Comparison of ENCODE assay signal across 8 mouse cellular contexts in the genomic region with DNA sequence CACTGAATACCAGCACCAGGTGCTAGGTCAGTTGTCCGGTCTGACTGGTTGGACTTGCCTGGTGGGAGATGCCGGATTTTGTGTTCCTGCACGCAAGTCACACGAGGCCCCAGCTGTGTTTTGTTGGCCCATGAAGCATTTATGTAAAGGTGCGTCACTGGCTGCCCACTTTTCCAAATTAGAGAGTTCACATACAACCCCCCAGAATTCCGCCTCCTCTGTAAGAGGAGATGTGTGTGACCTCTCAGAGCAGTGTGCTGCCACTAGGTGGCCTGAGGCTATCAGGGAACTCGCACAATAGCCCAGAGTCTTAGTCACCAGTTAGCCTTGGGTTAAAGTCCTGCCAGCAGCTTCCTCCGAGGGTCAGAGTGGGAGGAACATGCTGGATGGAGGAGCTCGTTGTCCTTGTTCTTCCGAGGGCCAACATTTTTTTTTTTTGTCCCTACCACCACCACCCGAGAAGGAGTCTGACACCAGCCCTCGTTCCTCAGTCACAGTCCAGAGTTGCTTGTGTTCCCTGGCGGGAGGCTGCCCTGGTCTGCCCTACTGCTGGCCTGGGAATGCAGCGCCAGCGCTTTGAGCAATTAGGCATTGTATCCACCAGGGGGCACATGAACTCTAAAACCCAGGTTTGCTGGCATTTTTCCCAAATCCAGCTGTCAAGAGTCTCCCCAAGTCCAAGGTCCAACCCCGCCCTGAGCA. TPM values are rescaled to one million over a fixed set of nuclear protein-coding genes. Genes with fewer than 3 reads are reported as not detected.
DNase-seq lines count a peak whose midpoint lies in the region; ATAC-seq lines count a peak whose summit lies in the region.

No protein-coding gene starts in this region.

- peaks cover 51% of the 10 kb centered on the region for H3K27me3 ChIP-seq in hindbrain, embryonic 10.5 days (ENCODE audit: insufficient read depth, poor library complexity, severe bottlenecking)
- no peaks in the 10 kb centered on the region for H3K27me3 ChIP-seq in hindbrain, embryonic 16.5 days (replicated peaks; ENCODE audit: control insufficient read depth, insufficient read depth, low read length)
- 0 out of 2 replicates have a peak, but pooled peaks cover 7% of the 10 kb centered on the region for H3K27me3 ChIP-seq in forebrain, embryonic 13.5 days

- H3K4me2 ChIP-seq in hindbrain, embryonic 16.5 days (ENCODE audit: low read length): no peak overlapping the region
- peak overlapping the region; percentile 19; the same call in 1 of the 2 replicates for H3K4me2 ChIP-seq in forebrain, embryonic 13.5 days

- WGBS in hindbrain, embryonic 10.5 days: 14% methylated on average over 16 of the region's 16 CpGs
- WGBS in hindbrain, embryonic 16.5 days: 15% methylated on average over 16 of the region's 16 CpGs
- WGBS in forebrain, embryonic 13.5 days: 14% methylated on average over 16 of the region's 16 CpGs
- 10% methylated on average over 16 of the region's 16 CpGs for WGBS in large intestine, adult 2 months

- intact Hi-C loops in heart, postnatal 25 days (cut with DNase I): loop anchor here (2.0 kb wide), 2 partner anchors 56 to 164 kb away; a partner anchor contains a TSS

- no peak for ATAC-seq in hindbrain, embryonic 16.5 days
- ATAC-seq in forebrain, embryonic 13.5 days: peak; percentile 69; the same call in 1 of the 2 replicates

- H3K4me3 ChIP-seq in hindbrain, embryonic 10.5 days: peak overlapping the region; percentile 37
- no peak overlapping the region for H3K4me3 ChIP-seq in hindbrain, embryonic 16.5 days (ENCODE audit: low read length)
- peak overlapping the region; percentile 25; the same call in 1 of the 2 replicates for H3K4me3 ChIP-seq in brown adipose tissue, adult 24 weeks (ENCODE audit: insufficient read depth, low read depth, low read length)
- H3K4me3 ChIP-seq in forebrain, embryonic 13.5 days: no peak overlapping the region

- no peaks in the 10 kb centered on the region for H3K36me3 ChIP-seq in hindbrain, embryonic 10.5 days
- no peaks in the 10 kb centered on the region for H3K36me3 ChIP-seq in hindbrain, embryonic 16.5 days (ENCODE audit: control insufficient read depth, insufficient read depth, low read length)
- H3K36me3 ChIP-seq in forebrain, embryonic 13.5 days (ENCODE audit: poor library complexity, severe bottlenecking): no peaks in the 10 kb centered on the region

- H3K4me1 ChIP-seq in hindbrain, embryonic 10.5 days (replicated peaks): peaks cover 45% of the 10 kb centered on the region
- peaks cover 9% of the 10 kb centered on the region for H3K4me1 ChIP-seq in hindbrain, embryonic 16.5 days (ENCODE audit: control insufficient read depth, insufficient read depth, low read depth, low read length)
- peaks cover 28% of the 10 kb centered on the region for H3K4me1 ChIP-seq in brown adipose tissue, adult 24 weeks (ENCODE audit: control insufficient read depth, insufficient read depth, insufficient read length, low read length)
- H3K4me1 ChIP-seq in forebrain, embryonic 13.5 days: peaks cover 12% of the 10 kb centered on the region; the same call in 1 of the 2 replicates

- H3K9ac ChIP-seq in hindbrain, embryonic 16.5 days (ENCODE audit: low read depth, low read length): no peak overlapping the region
- no peak overlapping the region for H3K9ac ChIP-seq in forebrain, embryonic 13.5 days

- DNase-seq in hindbrain, embryonic 10.5 days (ENCODE audit: low spot score): peak; percentile 85
- peak; percentile 70 for DNase-seq in heart, postnatal 25 days (ENCODE audit: low spot score)
- peak; percentile 92 for DNase-seq in large intestine, adult 2 months (ENCODE audit: low read depth, low spot score)
- DNase-seq in lung, postnatal 14 days: peak; percentile 80
- peak; percentile 47 for DNase-seq in right cerebral cortex, postnatal 14 days

- H3K27ac ChIP-seq in hindbrain, embryonic 10.5 days: peak overlapping the region; percentile 57; the same call in 1 of the 2 replicates
- no peak overlapping the region for H3K27ac ChIP-seq in hindbrain, embryonic 16.5 days (ENCODE audit: low read depth, low read length)
- H3K27ac ChIP-seq in brown adipose tissue, adult 24 weeks (replicated peaks; ENCODE audit: low read depth, low read length): peak overlapping the region; percentile 11
- no peak overlapping the region for H3K27ac ChIP-seq in forebrain, embryonic 13.5 days

- no peaks in the 10 kb centered on the region for H3K9me3 ChIP-seq in hindbrain, embryonic 10.5 days
- no peaks in the 10 kb centered on the region for H3K9me3 ChIP-seq in hindbrain, embryonic 16.5 days (ENCODE audit: control insufficient read depth, low read length)
- no peaks in the 10 kb centered on the region for H3K9me3 ChIP-seq in forebrain, embryonic 13.5 days (replicated peaks)

RNA-seq across cellular contexts. Expression of a gene that starts 6.1 kb away (rescaled TPM):
- 9.0 and 14.0 TPM in 2 replicates for polyA plus RNA-seq in hindbrain, embryonic 10.5 days (2016; fragmentation: Nextera tagmentation; extraction: Ambion mirVana)
- 52.2 and 56.9 TPM in 2 replicates for polyA plus RNA-seq in hindbrain, embryonic 16.5 days (2015; fragmentation: Nextera tagmentation; extraction: Ambion mirVana)
- polyA plus RNA-seq in brown adipose tissue, adult 24 weeks (2012; ENCODE audit: insufficient read depth, insufficient read length, missing spikeins): not detected in 2 replicates
- 13.3 and 15.3 TPM in 2 replicates for polyA plus RNA-seq in forebrain, embryonic 13.5 days (2015; fragmentation: Nextera tagmentation; extraction: Ambion mirVana)
- total RNA-seq in heart, postnatal 25 days (2021): not detected
- polyA plus RNA-seq in large intestine, adult 2 months (2012; rRNA removed): 0.63 and 0.90 TPM in 2 replicates

RNA-seq across cellular contexts. Expression of a gene that starts 6.5 kb away (rescaled TPM):
- 0.30 and 0.36 TPM in 2 replicates for polyA plus RNA-seq in hindbrain, embryonic 10.5 days (2016; fragmentation: Nextera tagmentation; extraction: Ambion mirVana)
- polyA plus RNA-seq in hindbrain, embryonic 16.5 days (2015; fragmentation: Nextera tagmentation; extraction: Ambion mirVana): 0.26 and 0.63 TPM in 2 replicates
- 1.9 and 2.2 TPM in 2 replicates for polyA plus RNA-seq in brown adipose tissue, adult 24 weeks (2012; ENCODE audit: insufficient read depth, insufficient read length, missing spikeins)
- 0.14 and 0.37 TPM in 2 replicates for polyA plus RNA-seq in forebrain, embryonic 13.5 days (2015; fragmentation: Nextera tagmentation; extraction: Ambion mirVana)
- total RNA-seq in heart, postnatal 25 days (2021): 1 to 10 TPM; 3.1 to 5.5 TPM
- 55.2 and 117 TPM in 2 replicates for polyA plus RNA-seq in large intestine, adult 2 months (2012; rRNA removed)

RNA-seq across cellular contexts. Expression of a gene that starts 45.7 kb away (rescaled TPM):
- 11.5 and 13.5 TPM in 2 replicates for polyA plus RNA-seq in hindbrain, embryonic 10.5 days (2016; fragmentation: Nextera tagmentation; extraction: Ambion mirVana)
- 16.1 and 16.5 TPM in 2 replicates for polyA plus RNA-seq in hindbrain, embryonic 16.5 days (2015; fragmentation: Nextera tagmentation; extraction: Ambion mirVana)
- 72.3 and 74.2 TPM in 2 replicates for polyA plus RNA-seq in brown adipose tissue, adult 24 weeks (2012; ENCODE audit: insufficient read depth, insufficient read length, missing spikeins)
- polyA plus RNA-seq in forebrain, embryonic 13.5 days (2015; fragmentation: Nextera tagmentation; extraction: Ambion mirVana): 11.0 and 11.1 TPM in 2 replicates
- 100 to 1,000 TPM; 109 to 111 TPM for total RNA-seq in heart, postnatal 25 days (2021)
- 23.2 and 30.1 TPM in 2 replicates for polyA plus RNA-seq in large intestine, adult 2 months (2012; rRNA removed)

Comparison
In these comparisons a context has a peak if more than half of its experiments do, and no peak if none do; other contexts are left out.
1. H3K27ac ChIP-seq: peak in hindbrain, embryonic 10.5 days (single experiment) and brown adipose tissue, adult 24 weeks (single experiment); none in hindbrain, embryonic 16.5 days (single experiment) and forebrain, embryonic 13.5 days (single experiment).
2. H3K4me3 ChIP-seq: peak in hindbrain, embryonic 10.5 days (single experiment) and brown adipose tissue, adult 24 weeks (single experiment); none in hindbrain, embryonic 16.5 days (single experiment) and forebrain, embryonic 13.5 days (single experiment).
3. RNA of a gene that starts 6.5 kb away (polyA plus RNA-seq): 55.2 to 117 TPM in large intestine, adult 2 months; 1.9 to 2.2 TPM in brown adipose tissue, adult 24 weeks, 0.26 to 0.63 TPM in hindbrain, embryonic 16.5 days, 0.14 to 0.37 TPM in forebrain, embryonic 13.5 days and 0.30 to 0.36 TPM in hindbrain, embryonic 10.5 days; every median in the first group is over 10 times any median in the second.
4. Peak in every context shown above with its lines, with median percentiles within 50 percentile points of each other: DNase-seq.